In genomic region chr11:115286201-115286993, GRCm38 (mm10) we compare ENCODE assay signal across 13 mouse cellular contexts. TPM values are rescaled to one million over a fixed set of nuclear protein-coding genes. Genes with fewer than 3 reads are reported as not detected.
DNase-seq lines count a peak whose midpoint lies in the region; ATAC-seq and TF ChIP-seq lines count a peak whose summit lies in the region.
"Had no signal": no experiment of that assay in that cellular context is flagged by ENCODE, and none has a peak within 500 bp of the region (broad histone marks: within the 10 kb centered on the region; RNA-seq: fewer than 3 reads in every experiment).

No protein-coding gene starts in this region.

- no peaks in the 10 kb centered on the region for H3K9me3 ChIP-seq in hindbrain, embryonic 13.5 days
- H3K9me3 ChIP-seq in hindbrain, embryonic 12.5 days (replicated peaks): no peaks in the 10 kb centered on the region
- no peaks in the 10 kb centered on the region for H3K9me3 ChIP-seq in lung, postnatal 0 days (ENCODE audit: low read length)
- H3K9me3 ChIP-seq: embryonic facial prominence, embryonic 15.5 days; heart, embryonic 12.5 days; liver, embryonic 13.5 days had no signal

- no peak overlapping the region for H3K4me3 ChIP-seq in hindbrain, embryonic 13.5 days
- H3K4me3 ChIP-seq in hindbrain, embryonic 12.5 days: no peak overlapping the region
- no peak overlapping the region for H3K4me3 ChIP-seq in lung, postnatal 0 days (ENCODE audit: low read depth, low read length)
- H3K4me3 ChIP-seq: embryonic facial prominence, embryonic 15.5 days; heart, embryonic 12.5 days; liver, embryonic 13.5 days had no signal

- H3K36me3 ChIP-seq in hindbrain, embryonic 13.5 days: no peaks in the 10 kb centered on the region
- no peaks in the 10 kb centered on the region for H3K36me3 ChIP-seq in hindbrain, embryonic 12.5 days
- H3K36me3 ChIP-seq in lung, postnatal 0 days (ENCODE audit: insufficient read depth, low read length): no peaks in the 10 kb centered on the region
- H3K36me3 ChIP-seq: embryonic facial prominence, embryonic 15.5 days; heart, embryonic 12.5 days; liver, embryonic 13.5 days had no signal

- WGBS in hindbrain, embryonic 13.5 days: 76% methylated on average over 19 of the region's 19 CpGs
- 76% methylated on average over 19 of the region's 19 CpGs for WGBS in hindbrain, embryonic 12.5 days
- 69% methylated on average over 19 of the region's 19 CpGs for WGBS in lung, postnatal 0 days

- TF ChIP-seq CTCF in lung, postnatal 0 days (IDR thresholded peaks at IDR 0.05): no peak

- H3K9ac ChIP-seq in hindbrain, embryonic 13.5 days: 0 out of 2 replicates have a peak overlapping the region, but pooled peaks have one; percentile 13
- H3K9ac ChIP-seq in hindbrain, embryonic 12.5 days: no peak overlapping the region
- no peak overlapping the region for H3K9ac ChIP-seq in lung, postnatal 0 days (replicated peaks; ENCODE audit: low read depth)
- H3K9ac ChIP-seq: embryonic facial prominence, embryonic 15.5 days; heart, embryonic 12.5 days; liver, embryonic 13.5 days had no signal

- H3K4me1 ChIP-seq in hindbrain, embryonic 13.5 days (replicated peaks): peaks cover 13% of the 10 kb centered on the region
- no peaks in the 10 kb centered on the region; the same call in 1 of the 2 replicates for H3K4me1 ChIP-seq in hindbrain, embryonic 12.5 days
- 0 out of 2 replicates have a peak, but pooled peaks cover under 1% of the 10 kb centered on the region for H3K4me1 ChIP-seq in lung, postnatal 0 days (ENCODE audit: insufficient read depth, low read depth, low read length)
- H3K4me1 ChIP-seq: embryonic facial prominence, embryonic 15.5 days had no signal

- no peaks in the 10 kb centered on the region for H3K27me3 ChIP-seq in hindbrain, embryonic 13.5 days
- H3K27me3 ChIP-seq in hindbrain, embryonic 12.5 days: no peaks in the 10 kb centered on the region
- no peaks in the 10 kb centered on the region for H3K27me3 ChIP-seq in lung, postnatal 0 days (replicated peaks; ENCODE audit: insufficient read depth, low read length)
- H3K27me3 ChIP-seq: embryonic facial prominence, embryonic 15.5 days; heart, embryonic 12.5 days; liver, embryonic 13.5 days had no signal

- 0 out of 2 replicates have a peak overlapping the region, but pooled peaks have one; percentile 12 for H3K27ac ChIP-seq in hindbrain, embryonic 13.5 days
- H3K27ac ChIP-seq in hindbrain, embryonic 12.5 days: no peak overlapping the region
- no peak overlapping the region for H3K27ac ChIP-seq in lung, postnatal 0 days (ENCODE audit: low read length)
- H3K27ac ChIP-seq: embryonic facial prominence, embryonic 15.5 days; liver, embryonic 13.5 days had no signal

- ATAC-seq in cerebellum, adult (ENCODE audit: insufficient number of reproducible peaks, low FRiP score, low TSS enrichment): no peak
- no peak for ATAC-seq in hindbrain, embryonic 13.5 days (ENCODE audit: low FRiP score)
- no peak for ATAC-seq in hindbrain, embryonic 12.5 days (ENCODE audit: low FRiP score)
- no peak for ATAC-seq in lung, postnatal 0 days

- DNase-seq in cerebellum, adult 8-10 months: peak; percentile 16
- peak; percentile 44 for DNase-seq in right cerebral cortex, postnatal 14 days
- DNase-seq in right cerebral cortex, postnatal 25 days: no peak
- DNase-seq in lung, postnatal 14 days: no peak
- DNase-seq in lung, postnatal 0 days (ENCODE audit: low spot score): no peak
- DNase-seq: kidney, adult 9 months; liver, embryonic 13.5 days; thymus, adult 18-20 months had no signal

- no peak for TF ChIP-seq EP300 in lung, postnatal 0 days (IDR thresholded peaks at IDR 0.05)

- H3K4me2 ChIP-seq in hindbrain, embryonic 13.5 days: no peak overlapping the region
- H3K4me2 ChIP-seq in hindbrain, embryonic 12.5 days (replicated peaks): no peak overlapping the region
- no peak overlapping the region for H3K4me2 ChIP-seq in lung, postnatal 0 days (replicated peaks; ENCODE audit: low read depth, low read length)
- H3K4me2 ChIP-seq: embryonic facial prominence, embryonic 15.5 days; heart, embryonic 12.5 days; liver, embryonic 13.5 days had no signal

RNA-seq across cellular contexts. Expression of gene Fdxr, which starts 9.5 kb away (rescaled TPM):
- polyA plus RNA-seq in hindbrain, embryonic 13.5 days (2015; fragmentation: Nextera tagmentation; extraction: Ambion mirVana): 18.1 and 20.8 TPM in 2 replicates
- polyA plus RNA-seq in hindbrain, embryonic 12.5 days (2016; fragmentation: Nextera tagmentation; extraction: Ambion mirVana): 15.4 and 18.0 TPM in 2 replicates
- 6.9 and 7.9 TPM in 2 replicates for polyA plus RNA-seq in lung, postnatal 0 days (2015; fragmentation: Nextera tagmentation; extraction: Ambion mirVana)

RNA-seq across cellular contexts. Expression of gene Fads6, which starts 11.1 kb away (rescaled TPM):
- 0.73 and 0.79 TPM in 2 replicates for polyA plus RNA-seq in hindbrain, embryonic 13.5 days (2015; fragmentation: Nextera tagmentation; extraction: Ambion mirVana)
- polyA plus RNA-seq in hindbrain, embryonic 12.5 days (2016; fragmentation: Nextera tagmentation; extraction: Ambion mirVana): 0.13 and 0.25 TPM in 2 replicates
- 0.17 and 0.24 TPM in 2 replicates for polyA plus RNA-seq in lung, postnatal 0 days (2015; fragmentation: Nextera tagmentation; extraction: Ambion mirVana)

RNA-seq across cellular contexts. Expression of gene Grin2c, which starts 19.4 kb away (rescaled TPM):
- 0.22 TPM in 2 replicates for polyA plus RNA-seq in hindbrain, embryonic 13.5 days (2015; fragmentation: Nextera tagmentation; extraction: Ambion mirVana)
- polyA plus RNA-seq in hindbrain, embryonic 12.5 days (2016; fragmentation: Nextera tagmentation; extraction: Ambion mirVana): 0.21 and 0.57 TPM in 2 replicates
- 0.11 TPM in 2 replicates for polyA plus RNA-seq in lung, postnatal 0 days (2015; fragmentation: Nextera tagmentation; extraction: Ambion mirVana)
- polyA plus RNA-seq: embryonic facial prominence, embryonic 15.5 days had no signal

RNA-seq across cellular contexts. Expression of gene Otop2, which starts 20.6 kb away (rescaled TPM):
- polyA plus RNA-seq in hindbrain, embryonic 13.5 days (2015; fragmentation: Nextera tagmentation; extraction: Ambion mirVana): not detected in 2 replicates
- not detected in 2 replicates for polyA plus RNA-seq in hindbrain, embryonic 12.5 days (2016; fragmentation: Nextera tagmentation; extraction: Ambion mirVana)
- polyA plus RNA-seq in lung, postnatal 0 days (2015; fragmentation: Nextera tagmentation; extraction: Ambion mirVana): not detected in 2 replicates
- polyA plus RNA-seq: heart, embryonic 12.5 days; liver, embryonic 13.5 days had no signal

RNA-seq across cellular contexts. Expression of gene Ush1g, which starts 35.4 kb away (rescaled TPM):
- 0.06 and 0.14 TPM in 2 replicates for polyA plus RNA-seq in hindbrain, embryonic 13.5 days (2015; fragmentation: Nextera tagmentation; extraction: Ambion mirVana)
- not detected in 2 replicates for polyA plus RNA-seq in hindbrain, embryonic 12.5 days (2016; fragmentation: Nextera tagmentation; extraction: Ambion mirVana)
- polyA plus RNA-seq in lung, postnatal 0 days (2015; fragmentation: Nextera tagmentation; extraction: Ambion mirVana): not detected in 2 replicates

Comparison
In these comparisons a context has a peak if more than half of its experiments do, and no peak if none do; other contexts are left out.
1. DNase-seq: peak in cerebellum, adult 8-10 months (single experiment) and right cerebral cortex, postnatal 14 days (single experiment); none in right cerebral cortex, postnatal 25 days (single experiment), lung, postnatal 14 days (single experiment) and lung, postnatal 0 days (single experiment).